Mouse (Mus musculus): Measurements from ENCODE around the gene Fam243. TPM values are rescaled to one million over a fixed set of nuclear protein-coding genes. Genes with fewer than 3 reads are reported as not detected.

Gene Fam243
- not detected in 2 replicates for polyA plus RNA-seq (2015; fragmentation: Nextera tagmentation; extraction: Ambion mirVana)

DNA sequence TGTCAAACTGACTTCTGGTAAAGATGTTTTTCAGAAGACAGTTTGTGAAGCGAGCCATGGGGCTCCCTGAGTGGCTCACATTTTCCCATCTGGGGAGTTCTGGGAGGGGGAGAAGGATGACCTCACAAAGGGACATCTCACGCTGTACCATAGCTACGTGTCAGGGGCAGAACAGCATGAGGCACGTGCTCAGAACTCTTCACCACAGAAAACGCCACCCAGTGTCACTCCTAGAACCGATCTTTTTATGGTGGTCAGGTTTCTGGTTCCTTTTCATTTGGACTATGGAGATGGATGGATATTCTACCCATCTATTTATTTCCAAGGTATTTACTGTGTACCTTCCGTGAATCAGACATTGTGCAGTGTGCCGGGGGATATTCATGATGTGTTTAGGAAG lies at the start of gene Fam243:
Gene Fam243, minus strand, starts transcription at position 101 of the 400 bp plus-strand sequence.
- Histone ChIP-seq H3K27ac (replicated peaks) (no peak within 1 kb of the TSS), H3K36me3 (peaks cover 5% of the 10 kb centered on the region; the same call in 1 of the 2 replicates), H3K27me3 (replicated peaks) (no peaks in the 10 kb centered on the region; the same call in 1 of the 2 replicates), H3K4me3 (no peak within 1 kb of the TSS), H3K9me3 (no peaks in the 10 kb centered on the region), H3K4me1 (peaks cover 5% of the 10 kb centered on the region; the same call in 1 of the 2 replicates), H3K4me2 (no peak within 1 kb of the TSS), H3K9ac (no peak within 1 kb of the TSS)
- no peak for ATAC-seq (ENCODE audit: extremely low read depth, insufficient number of reproducible peaks, low FRiP score, low TSS enrichment)
- WGBS = 86% methylated on average over 8 of the region's 8 CpGs

DNA sequence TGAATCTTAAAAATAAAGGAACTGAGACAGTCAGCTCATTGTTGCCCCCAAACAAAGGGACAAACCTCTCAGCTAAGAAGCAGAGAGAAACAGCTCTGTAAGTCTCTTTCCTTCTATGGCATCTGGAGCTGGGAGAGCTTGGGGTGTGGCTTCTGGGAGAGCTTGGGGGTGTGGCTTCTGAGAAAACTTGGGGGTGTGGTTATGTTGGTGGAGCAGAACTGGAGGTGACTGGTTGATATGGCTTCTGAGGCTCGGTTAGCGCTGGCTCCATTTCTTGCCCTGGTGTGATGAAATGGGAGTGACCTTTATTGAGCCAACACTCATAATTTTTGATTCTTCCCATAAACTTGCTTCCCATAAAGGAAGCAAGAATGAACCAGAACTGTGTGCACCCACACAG lies 48.0 kb upstream of the Fam243 start:
- Histone ChIP-seq H3K9ac (peak overlapping the region; percentile 29), H3K27ac (replicated peaks) (peak overlapping the region; percentile 33), H3K36me3 (no peaks in the 10 kb centered on the region), H3K9me3 (no peaks in the 10 kb centered on the region), H3K4me3 (no peak overlapping the region), H3K4me2 (no peak overlapping the region), H3K27me3 (replicated peaks) (no peaks in the 10 kb centered on the region), H3K4me1 (peaks cover 54% of the 10 kb centered on the region)
- ATAC-seq (ENCODE audit: extremely low read depth, insufficient number of reproducible peaks, low FRiP score, low TSS enrichment) = peak; percentile 55; the same call in 1 of the 2 replicates
- WGBS = 21% methylated on average over 2 of the region's 2 CpGs

DNA sequence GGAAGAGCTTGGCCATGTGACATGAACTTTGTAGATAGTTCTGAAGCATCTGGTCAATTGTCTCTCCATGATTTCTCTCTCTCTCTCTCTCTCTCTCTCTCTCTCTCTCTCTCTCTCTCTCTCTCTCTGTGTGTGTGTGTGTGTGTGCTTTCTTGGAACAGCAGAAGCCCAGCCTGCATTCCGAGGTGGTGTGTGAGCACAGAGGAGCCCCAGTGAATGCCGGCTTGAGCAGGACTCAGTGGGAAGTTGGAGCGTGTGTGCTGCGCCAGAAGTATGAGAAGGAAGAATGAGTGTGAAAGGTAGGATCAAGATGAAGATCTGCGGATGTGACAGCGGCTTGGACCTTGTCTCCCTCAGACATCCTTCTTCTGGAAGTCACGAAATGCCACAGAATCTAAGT lies 44.2 kb upstream of the Fam243 start:
- Histone ChIP-seq H3K36me3 (no peaks in the 10 kb centered on the region), H3K4me2 (no peak overlapping the region), H3K27me3 (replicated peaks) (no peaks in the 10 kb centered on the region), H3K9me3 (no peaks in the 10 kb centered on the region), H3K9ac (peak overlapping the region; percentile 50; the same call in 1 of the 2 replicates), H3K4me1 (peaks cover 31% of the 10 kb centered on the region), H3K27ac (replicated peaks) (peak overlapping the region; percentile 31; the same call in 1 of the 2 replicates), H3K4me3 (no peak overlapping the region)
- no peak for ATAC-seq (ENCODE audit: extremely low read depth, insufficient number of reproducible peaks, low FRiP score, low TSS enrichment)
- 46% methylated on average over 7 of the region's 7 CpGs for WGBS

DNA sequence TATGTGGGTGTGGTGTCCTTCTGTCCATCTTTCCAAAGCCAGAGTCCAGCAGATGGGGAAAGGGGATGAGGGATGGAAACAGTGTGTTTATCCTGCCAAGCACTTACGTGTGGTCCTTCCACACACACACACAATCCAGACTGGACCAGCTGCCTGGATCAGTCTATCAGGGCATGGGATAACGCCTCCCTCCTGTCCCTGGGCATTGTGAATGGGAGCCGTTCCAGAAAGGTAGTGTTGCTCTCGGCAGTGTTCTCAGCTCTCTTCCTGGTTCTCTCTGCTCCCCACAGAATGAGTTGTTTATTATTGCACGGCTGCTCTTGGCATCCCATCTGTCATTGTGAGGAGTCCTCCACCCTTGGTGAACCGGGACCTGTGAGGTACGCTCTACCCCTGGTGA lies 39.5 kb upstream of the Fam243 start:
- no peak for ATAC-seq (ENCODE audit: extremely low read depth, insufficient number of reproducible peaks, low FRiP score, low TSS enrichment)
- Histone ChIP-seq H3K36me3 (no peaks in the 10 kb centered on the region), H3K9ac (no peak overlapping the region), H3K9me3 (no peaks in the 10 kb centered on the region), H3K4me3 (no peak overlapping the region), H3K4me1 (peaks cover 41% of the 10 kb centered on the region), H3K27ac (replicated peaks) (no peak overlapping the region), H3K27me3 (replicated peaks) (peaks cover 5% of the 10 kb centered on the region; the same call in 1 of the 2 replicates), H3K4me2 (no peak overlapping the region)
- 72% methylated on average over 7 of the region's 7 CpGs for WGBS

DNA sequence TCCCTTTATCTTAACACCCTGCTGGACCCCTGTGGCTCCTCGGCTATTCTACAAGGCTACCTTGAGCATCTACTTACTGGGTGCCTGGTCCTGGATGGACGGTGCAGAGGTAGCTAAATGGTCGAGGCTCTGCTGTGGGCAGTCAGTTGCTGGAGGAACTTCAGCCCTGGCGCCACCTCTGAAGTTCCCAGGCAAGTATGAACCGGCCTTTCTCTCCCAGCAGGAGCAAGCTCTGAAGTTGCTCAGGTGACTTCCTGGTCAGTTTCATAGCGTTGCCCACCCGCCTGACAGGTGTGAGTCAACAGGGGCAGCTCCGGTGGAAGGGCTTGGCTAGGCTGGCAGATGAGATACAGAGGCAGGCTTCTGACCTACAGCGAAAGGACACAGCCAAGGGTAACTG lies 38.0 kb upstream of the Fam243 start, which contains the start of gene Kcne1:
Gene Kcne1, minus strand, starts transcription at position 240 of the 400 bp plus-strand sequence.
- peaks cover 5% of the 10 kb centered on the region; the same call in 1 of the 2 replicates for H3K27me3 ChIP-seq (replicated peaks)
- H3K9me3 ChIP-seq = no peaks in the 10 kb centered on the region
- peaks cover 49% of the 10 kb centered on the region for H3K4me1 ChIP-seq

DNA sequence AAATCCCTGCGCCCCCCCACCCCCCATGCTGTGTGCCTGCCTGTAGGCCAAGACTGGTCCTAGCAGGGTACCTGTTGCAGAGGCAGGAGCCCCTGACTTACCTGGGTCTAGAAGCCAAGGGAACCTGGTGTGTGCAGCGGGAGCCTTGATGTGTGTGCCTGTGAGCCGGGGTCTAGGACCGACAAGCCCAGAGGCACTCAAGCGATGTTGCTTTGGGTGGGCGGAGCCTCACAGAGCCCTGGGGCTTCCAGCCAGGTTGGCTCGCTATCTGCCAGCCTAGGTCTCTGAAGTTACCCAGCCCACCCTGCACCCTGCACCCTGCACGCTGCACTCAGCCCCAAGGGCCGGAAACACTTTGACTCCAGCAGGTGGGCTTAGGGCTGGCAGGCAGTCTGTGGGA lies 37.5 kb upstream of the Fam243 start:
- H3K36me3 ChIP-seq = no peaks in the 10 kb centered on the region
- H3K4me1 ChIP-seq = peaks cover 51% of the 10 kb centered on the region
- peak overlapping the region; percentile 45 for H3K4me3 ChIP-seq
- ATAC-seq (ENCODE audit: extremely low read depth, insufficient number of reproducible peaks, low FRiP score, low TSS enrichment) = no peak
- H3K4me2 ChIP-seq = peak overlapping the region; percentile 63
- no peaks in the 10 kb centered on the region for H3K9me3 ChIP-seq
- H3K9ac ChIP-seq = peak overlapping the region; percentile 78
- 21% methylated on average over 9 of the region's 9 CpGs for WGBS
- peaks cover 5% of the 10 kb centered on the region; the same call in 1 of the 2 replicates for H3K27me3 ChIP-seq (replicated peaks)
- peak overlapping the region; percentile 56 for H3K27ac ChIP-seq (replicated peaks)

More for the DNA sequence above, 38.0 kb upstream of the Fam243 start, which contains the start of gene Kcne1:
- Histone ChIP-seq H3K27ac (replicated peaks) (peak within 1 kb of the TSS; percentile 56), H3K36me3 (no peaks in the 10 kb centered on the region), H3K4me3 (peak within 1 kb of the TSS; percentile 45), H3K4me2 (peak within 1 kb of the TSS; percentile 63), H3K9ac (peak within 1 kb of the TSS; percentile 78)
- ATAC-seq (ENCODE audit: extremely low read depth, insufficient number of reproducible peaks, low FRiP score, low TSS enrichment) = no peak
- WGBS = 36% methylated on average over 9 of the region's 9 CpGs

DNA sequence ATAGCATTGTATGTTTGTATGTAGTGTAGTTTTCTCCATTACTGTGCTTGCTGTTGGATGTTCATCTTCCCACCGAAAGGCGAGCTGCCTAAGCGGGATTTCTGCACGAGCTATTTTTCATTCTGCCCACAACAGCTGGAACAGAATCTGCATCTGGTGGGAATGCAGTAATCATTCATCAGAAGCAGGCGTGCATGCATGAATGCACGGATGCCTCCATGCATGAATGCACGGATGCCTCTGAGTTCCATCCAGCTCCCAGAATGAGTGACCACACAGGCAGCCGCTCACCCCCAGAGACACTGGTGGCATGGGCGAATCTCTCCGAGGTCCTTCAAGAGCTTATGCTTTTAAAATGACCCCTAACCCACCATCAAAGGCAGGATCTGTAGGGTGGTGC lies 36.3 kb upstream of the Fam243 start:
- Histone ChIP-seq H3K4me3 (0 out of 2 replicates have a peak overlapping the region, but pooled peaks have one; percentile 45), H3K27me3 (replicated peaks) (peaks cover 5% of the 10 kb centered on the region; the same call in 1 of the 2 replicates), H3K36me3 (no peaks in the 10 kb centered on the region; the same call in 1 of the 2 replicates), H3K9ac (peak overlapping the region; percentile 69; the same call in 1 of the 2 replicates), H3K4me2 (peak overlapping the region; percentile 63), H3K4me1 (peaks cover 51% of the 10 kb centered on the region), H3K27ac (replicated peaks) (peak overlapping the region; percentile 3; the same call in 1 of the 2 replicates), H3K9me3 (no peaks in the 10 kb centered on the region)
- 81% methylated on average over 10 of the region's 10 CpGs for WGBS
- ATAC-seq (ENCODE audit: extremely low read depth, insufficient number of reproducible peaks, low FRiP score, low TSS enrichment) = no peak

DNA sequence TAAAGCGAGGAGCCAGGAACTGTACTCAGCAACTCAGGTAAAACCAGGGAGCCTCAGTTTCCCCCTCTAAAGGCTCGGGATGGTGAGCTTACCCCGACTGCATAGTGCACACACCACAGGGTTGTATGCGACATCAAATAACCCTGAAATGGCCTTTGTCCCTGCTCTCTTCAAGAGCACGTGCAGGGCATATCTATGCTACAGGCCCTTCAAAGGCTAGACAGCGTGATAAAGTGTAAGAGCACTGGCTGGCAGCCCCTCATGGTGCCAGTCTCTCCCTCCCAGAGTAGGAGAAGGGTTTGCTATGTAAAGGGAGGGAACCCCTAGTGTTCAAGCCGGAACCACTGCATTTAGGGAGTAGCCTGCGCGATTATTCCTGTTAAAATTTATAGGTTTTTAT lies 35.8 kb upstream of the Fam243 start:
- no peak overlapping the region for H3K4me3 ChIP-seq
- 51% methylated on average over 9 of the region's 9 CpGs for WGBS
- ATAC-seq (ENCODE audit: extremely low read depth, insufficient number of reproducible peaks, low FRiP score, low TSS enrichment) = no peak; the same call in 1 of the 2 replicates
- H3K27ac ChIP-seq (replicated peaks) = peak overlapping the region; percentile 87
- peaks cover 5% of the 10 kb centered on the region; the same call in 1 of the 2 replicates for H3K27me3 ChIP-seq (replicated peaks)
- peak overlapping the region; percentile 63 for H3K4me2 ChIP-seq
- no peaks in the 10 kb centered on the region for H3K9me3 ChIP-seq
- H3K36me3 ChIP-seq = no peaks in the 10 kb centered on the region; the same call in 1 of the 2 replicates
- peaks cover 51% of the 10 kb centered on the region for H3K4me1 ChIP-seq
- peak overlapping the region; percentile 69 for H3K9ac ChIP-seq

DNA sequence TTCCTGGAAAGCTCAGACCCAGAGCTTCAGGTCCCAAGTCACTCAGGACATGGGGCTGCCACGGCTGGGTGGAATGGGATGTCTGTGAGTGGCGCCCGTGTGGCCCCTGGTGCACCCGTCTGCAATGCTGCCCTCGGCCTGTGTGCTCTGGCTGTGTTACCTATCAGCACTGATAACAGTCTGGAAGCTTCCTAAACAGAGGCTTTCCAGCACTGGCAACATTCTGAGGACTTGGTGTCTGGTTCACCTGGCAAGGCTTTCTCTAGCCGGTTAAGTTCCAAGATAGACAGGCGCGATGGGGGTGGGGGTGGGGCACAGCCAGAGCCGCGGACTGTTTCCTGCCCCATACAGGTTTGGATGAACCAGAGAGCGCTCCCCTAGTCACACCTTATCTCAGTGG lies 34.7 kb upstream of the Fam243 start:
- ATAC-seq (ENCODE audit: extremely low read depth, insufficient number of reproducible peaks, low FRiP score, low TSS enrichment) = peak; percentile 38; the same call in 1 of the 2 replicates
- H3K9me3 ChIP-seq = no peaks in the 10 kb centered on the region
- H3K4me1 ChIP-seq = peaks cover 51% of the 10 kb centered on the region
- H3K4me3 ChIP-seq = no peak overlapping the region
- peaks cover 5% of the 10 kb centered on the region; the same call in 1 of the 2 replicates for H3K27me3 ChIP-seq (replicated peaks)
- no peaks in the 10 kb centered on the region; the same call in 1 of the 2 replicates for H3K36me3 ChIP-seq
- H3K4me2 ChIP-seq = peak overlapping the region; percentile 63
- 17% methylated on average over 11 of the region's 11 CpGs for WGBS
- H3K9ac ChIP-seq = peak overlapping the region; percentile 69
- peak overlapping the region; percentile 87 for H3K27ac ChIP-seq (replicated peaks)

DNA sequence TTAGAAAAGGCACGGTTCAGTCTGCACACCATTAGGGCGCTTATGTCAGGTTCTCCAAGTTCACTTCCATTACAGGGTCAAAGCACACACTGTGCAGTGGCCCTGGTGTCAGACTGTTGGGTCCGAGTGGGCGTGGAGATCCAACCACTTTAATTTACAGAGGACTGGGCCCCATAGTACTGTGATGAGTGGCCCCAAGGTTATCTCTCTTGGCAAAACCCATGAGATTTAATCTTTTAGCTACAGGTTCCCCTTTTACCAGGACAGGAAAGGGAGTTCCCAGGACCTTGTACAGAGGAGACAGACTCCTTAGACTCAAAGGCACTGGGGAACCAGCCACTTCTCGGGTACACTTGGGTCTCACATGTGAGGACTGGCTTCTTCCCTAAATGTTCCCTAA lies 34.1 kb upstream of the Fam243 start:
- Histone ChIP-seq H3K27me3 (replicated peaks) (peaks cover 5% of the 10 kb centered on the region; the same call in 1 of the 2 replicates), H3K4me1 (peaks cover 55% of the 10 kb centered on the region), H3K4me2 (peak overlapping the region; percentile 63; the same call in 1 of the 2 replicates), H3K9me3 (no peaks in the 10 kb centered on the region), H3K36me3 (no peaks in the 10 kb centered on the region; the same call in 1 of the 2 replicates), H3K9ac (peak overlapping the region; percentile 69), H3K4me3 (no peak overlapping the region), H3K27ac (replicated peaks) (peak overlapping the region; percentile 87)
- ATAC-seq (ENCODE audit: extremely low read depth, insufficient number of reproducible peaks, low FRiP score, low TSS enrichment) = no peak
- WGBS = 68% methylated on average over 5 of the region's 5 CpGs

DNA sequence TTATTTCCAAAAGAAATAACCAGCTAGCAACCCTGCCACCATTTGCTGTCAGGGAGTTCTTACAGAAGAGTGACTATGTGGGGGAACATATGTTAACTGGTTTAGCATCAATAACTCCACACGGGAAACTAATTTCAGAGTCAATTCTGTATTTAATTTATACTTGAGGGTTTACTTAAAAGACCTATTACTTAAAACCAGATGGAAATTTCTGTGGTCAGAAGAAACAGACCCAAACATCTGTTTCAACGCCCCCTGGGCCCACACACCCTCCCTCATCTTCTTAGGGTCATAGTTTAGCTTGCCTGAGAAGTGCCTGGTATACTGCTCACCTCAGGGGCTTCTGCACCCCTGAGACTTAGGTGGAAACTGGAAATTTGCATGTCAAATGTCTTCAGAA lies 32.7 kb upstream of the Fam243 start:
- Histone ChIP-seq H3K4me1 (peaks cover 57% of the 10 kb centered on the region), H3K4me3 (no peak overlapping the region), H3K9ac (no peak overlapping the region), H3K27ac (replicated peaks) (no peak overlapping the region), H3K36me3 (no peaks in the 10 kb centered on the region; the same call in 1 of the 2 replicates), H3K4me2 (no peak overlapping the region), H3K27me3 (replicated peaks) (peaks cover 5% of the 10 kb centered on the region; the same call in 1 of the 2 replicates), H3K9me3 (no peaks in the 10 kb centered on the region)
- WGBS = 86% methylated on average over 2 of the region's 2 CpGs
- ATAC-seq (ENCODE audit: extremely low read depth, insufficient number of reproducible peaks, low FRiP score, low TSS enrichment) = no peak
